Mouse (Mus musculus) stomach, postnatal 0 days (tissue): ENCODE results near the gene Mapk12. TPM values are rescaled to one million over a fixed set of nuclear protein-coding genes. Genes with fewer than 3 reads are reported as not detected.
A peak's percentile ranks its signal among the peaks of the same experiment; 100 is the strongest.

Source experiments
- ATAC-seq: fragments of 200-750 bp; cut with Nextera tagmentation; 2 replicates; pipeline ENCODE4 v1.8.0; 2017; ENCODE audit not compliant: low FRiP score, low TSS enrichment
- DNase-seq: peaks from one replicate; pipeline ENCODE4 v3.0.0-alpha.2; 2016; ENCODE audit warnings: low spot score
- H3K27ac ChIP-seq: fragments of 300-500 bp; sonication (generic); replicated peaks from 2 replicates; pipeline ENCODE4 v1.5.1; 2014; ENCODE audit warnings: mild to moderate bottlenecking, control low read depth
- H3K27me3 ChIP-seq: fragments of 300-500 bp; sonication (generic); 2 replicates; pipeline ENCODE4 v1.6.1; 2014; ENCODE audit warnings: low read length; ENCODE audit not compliant: control insufficient read depth, insufficient read depth
- H3K36me3 ChIP-seq: fragments of 300-500 bp; sonication (generic); 2 replicates; pipeline ENCODE4 v1.6.1; 2014; ENCODE audit warnings: low read length, mixed read lengths; ENCODE audit not compliant: control insufficient read depth, insufficient read depth
- H3K4me1 ChIP-seq: fragments of 300-500 bp; sonication (generic); replicated peaks from 2 replicates; pipeline ENCODE4 v1.6.1; 2014; ENCODE audit warnings: antibody characterized with exemption; ENCODE audit not compliant: control insufficient read depth, insufficient read depth
- H3K4me2 ChIP-seq: fragments of 300-500 bp; sonication (generic); replicated peaks from 2 replicates; pipeline ENCODE4 v1.6.1; 2014; ENCODE audit warnings: low read depth, mild to moderate bottlenecking, control low read depth, moderate library complexity
- H3K4me3 ChIP-seq: fragments of 300-500 bp; sonication (generic); 2 replicates; pipeline ENCODE4 v1.5.1; 2014; ENCODE audit warnings: low read depth, low read length, control low read depth
- H3K9ac ChIP-seq: fragments of 300-500 bp; sonication (generic); 2 replicates; pipeline ENCODE4 v1.6.1; 2014; ENCODE audit warnings: mild to moderate bottlenecking, low read length, control low read depth, mixed read lengths
- H3K9me3 ChIP-seq: fragments of 300-500 bp; sonication (generic); 2 replicates; pipeline ENCODE4 v1.6.1; 2016; ENCODE audit warnings: low read length; ENCODE audit not compliant: control insufficient read depth
- CTCF ChIP-seq: IDR thresholded peaks from 2 replicates; pipeline ENCODE4 v1.5.1; 2016; ENCODE audit warnings: antibody characterized with exemption, low read depth, mild to moderate bottlenecking, moderate library complexity
- EP300 ChIP-seq: optimal IDR thresholded peaks from 2 replicates; pipeline ENCODE3; 2016; ENCODE audit warnings: antibody characterized with exemption
- WGBS: fragments of 180-500 bp; shearing (Covaris S2); extraction: QIAGEN DNeasy Blood & Tissue Kit; methylation state at CpG from one replicate; pipeline ENCODE4 v1.1.7; 2014; 5-methylcytosine and 5-hydroxymethylcytosine counted together
- polyA plus RNA-seq: library from polyadenylated mRNA; unstranded; fragments of >200 nt; fragmentation: Nextera tagmentation; extraction: Ambion mirVana; gene quantifications from 2 replicates; pipeline ENCODE4 v1.2.1, GENCODE M21; 2015

Mapk12 gene
- polyA plus RNA-seq, 1 experiment from 2014 or later: 3.2 TPM

DNA sequence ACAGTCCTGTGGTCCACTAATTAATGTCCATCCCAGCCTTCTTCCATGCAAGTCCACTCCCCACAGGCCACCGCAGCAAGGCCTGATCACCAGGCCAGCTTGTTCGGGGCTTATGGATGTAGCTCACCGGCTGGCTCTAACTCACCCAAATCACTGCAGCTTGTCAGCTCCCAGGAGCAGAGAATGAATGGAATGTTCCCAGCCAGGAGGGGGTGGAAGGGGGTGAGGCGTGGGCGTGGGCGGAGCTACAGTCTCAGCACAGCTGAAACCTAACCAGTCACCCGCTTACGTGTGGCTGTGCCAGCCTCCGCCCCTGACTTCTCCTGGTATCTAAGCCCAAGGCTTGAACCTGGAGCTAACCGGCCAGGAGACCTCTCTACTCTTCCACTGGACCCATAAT is 28.9 kb upstream of the Mapk12 start:
- DNase-seq (peak; percentile 90), ATAC-seq (peak; percentile 60)
- H3K4me1 ChIP-seq: peaks cover 23% of the 10 kb centered on the region
- WGBS: 7% methylated on average over 10 of the region's 10 CpGs
- H3K36me3 ChIP-seq: peaks cover 27% of the 10 kb centered on the region
- peak overlapping the region; percentile 41 for H3K9ac ChIP-seq
- TF ChIP-seq EP300: no peak
- no peak; the same call in 1 of the 2 replicates for TF ChIP-seq CTCF
- no peaks in the 10 kb centered on the region for H3K9me3 ChIP-seq
- H3K4me2 ChIP-seq: peak overlapping the region; percentile 34
- H3K4me3 ChIP-seq: peak overlapping the region; percentile 10; the same call in 1 of the 2 replicates
- no peaks in the 10 kb centered on the region for H3K27me3 ChIP-seq
- peak overlapping the region; percentile 88 for H3K27ac ChIP-seq

DNA sequence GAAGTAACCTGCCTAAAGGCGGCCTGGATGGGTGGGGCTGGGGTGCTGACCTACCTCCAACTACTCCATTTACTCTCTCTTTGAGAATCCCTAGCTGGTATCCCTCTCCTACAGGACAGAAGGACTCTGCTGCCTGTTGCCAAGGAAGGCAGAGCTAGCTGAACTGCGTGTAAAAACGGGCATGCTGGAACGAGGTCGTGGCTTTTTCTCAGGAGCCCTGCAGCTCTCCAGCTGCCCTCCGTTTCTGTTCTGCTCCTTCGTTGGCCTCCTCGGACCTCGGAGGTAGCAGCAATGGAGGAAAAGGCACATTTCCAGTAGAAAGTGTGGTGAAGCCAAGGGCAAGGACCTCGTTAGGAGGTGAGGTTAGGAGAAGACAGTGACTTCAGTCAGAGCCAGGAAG is 28.4 kb upstream of the Mapk12 start:
- Histone ChIP-seq H3K27ac (peak overlapping the region; percentile 88), H3K4me1 (peaks cover 20% of the 10 kb centered on the region), H3K9me3 (no peaks in the 10 kb centered on the region), H3K4me2 (peak overlapping the region; percentile 34), H3K4me3 (no peak overlapping the region), H3K27me3 (no peaks in the 10 kb centered on the region), H3K9ac (peak overlapping the region; percentile 41), H3K36me3 (peaks cover 33% of the 10 kb centered on the region)
- no peak for TF ChIP-seq EP300
- TF ChIP-seq CTCF: no peak
- no peak for DNase-seq
- ATAC-seq: no peak
- 27% methylated on average over 10 of the region's 10 CpGs for WGBS

GRCm38 (mm10) chr15:89165478-89165877 is 25.0 kb upstream of the Mapk12 start:
- no peaks in the 10 kb centered on the region for H3K27me3 ChIP-seq
- no peak overlapping the region for H3K27ac ChIP-seq
- ATAC-seq: no peak
- H3K9ac ChIP-seq: no peak overlapping the region
- whole genome bisulfite sequencing: 90% methylated on average over 12 of the region's 12 CpGs
- H3K4me2 ChIP-seq: no peak overlapping the region
- peaks cover 15% of the 10 kb centered on the region for H3K4me1 ChIP-seq
- DNase-seq: no peak
- H3K36me3 ChIP-seq: peaks cover 59% of the 10 kb centered on the region
- no peak for TF ChIP-seq EP300
- H3K9me3 ChIP-seq: no peaks in the 10 kb centered on the region
- H3K4me3 ChIP-seq: no peak overlapping the region

- H3K4me3 ChIP-seq: no peak overlapping the region
- peak; percentile 73 for DNase-seq
- no peak overlapping the region for H3K4me2 ChIP-seq
- peaks cover 83% of the 10 kb centered on the region for H3K36me3 ChIP-seq
- no peaks in the 10 kb centered on the region for H3K27me3 ChIP-seq
- peak; percentile 47 for ATAC-seq
- peak overlapping the region; percentile 30; the same call in 1 of the 2 replicates for H3K27ac ChIP-seq
- H3K4me1 ChIP-seq: no peaks in the 10 kb centered on the region
- WGBS: 58% methylated on average over 9 of the region's 9 CpGs
- TF ChIP-seq EP300 (no peak), CTCF (no peak)
- H3K9me3 ChIP-seq: no peaks in the 10 kb centered on the region
- H3K9ac ChIP-seq: no peak overlapping the region
Measured at GRCm38 (mm10) chr15:89161397-89161796, 20.9 kb upstream of the Mapk12 start.

GRCm38 (mm10) chr15:89158516-89158915 is 18.0 kb upstream of the Mapk12 start:
- TF ChIP-seq EP300 (no peak), CTCF (no peak)
- no peak for DNase-seq
- Histone ChIP-seq H3K4me2 (no peak overlapping the region), H3K36me3 (peaks cover 72% of the 10 kb centered on the region), H3K4me3 (no peak overlapping the region), H3K9ac (no peak overlapping the region), H3K27me3 (no peaks in the 10 kb centered on the region), H3K27ac (no peak overlapping the region), H3K4me1 (no peaks in the 10 kb centered on the region), H3K9me3 (no peaks in the 10 kb centered on the region)
- 94% methylated on average over 16 of the region's 16 CpGs for WGBS
- no peak for ATAC-seq

DNA sequence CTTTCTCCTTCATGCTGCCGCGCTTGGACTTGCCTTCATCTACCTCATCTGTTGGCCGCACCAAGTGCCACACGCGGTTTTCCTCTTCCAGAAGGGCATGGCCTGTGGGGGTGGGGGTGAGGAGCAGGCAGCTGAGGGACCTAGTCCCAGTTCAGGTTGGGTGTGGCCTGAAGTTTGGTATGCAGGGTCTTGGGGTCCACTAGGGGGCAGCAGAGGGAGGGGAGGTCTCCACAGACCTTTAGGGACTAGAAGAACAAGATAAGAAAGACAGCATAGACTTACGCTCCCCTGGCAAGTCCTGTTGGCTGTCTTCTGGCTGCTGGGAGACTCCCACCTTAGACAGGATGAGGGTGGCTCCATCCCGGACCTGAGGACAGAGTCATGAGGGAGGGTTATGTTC is 17.5 kb upstream of the Mapk12 start:
- no peaks in the 10 kb centered on the region for H3K4me1 ChIP-seq
- H3K27ac ChIP-seq: no peak overlapping the region
- peaks cover 66% of the 10 kb centered on the region for H3K36me3 ChIP-seq
- no peak overlapping the region for H3K4me2 ChIP-seq
- peak; percentile 82 for TF ChIP-seq CTCF
- no peak for TF ChIP-seq EP300
- peak; percentile 64 for DNase-seq
- H3K27me3 ChIP-seq: no peaks in the 10 kb centered on the region
- H3K4me3 ChIP-seq: no peak overlapping the region
- 0 out of 2 replicates have a peak, but pooled peaks have one; percentile 8 for ATAC-seq
- 52% methylated on average over 7 of the region's 7 CpGs for WGBS
- H3K9ac ChIP-seq: no peak overlapping the region
- H3K9me3 ChIP-seq: no peaks in the 10 kb centered on the region
